Mouse (Mus musculus): ENCODE data around the gene Fhl4. TPM values are rescaled to one million over a fixed set of nuclear protein-coding genes. Genes with fewer than 3 reads are reported as not detected.

Fhl4 gene
- total RNA-seq (2023), result under 1 TPM; 0.22 to 0.37 TPM

GRCm38 (mm10) chr10:85102247-85103084 lies at the start of gene Fhl4, which contains the start of gene Tmem263:
TSS of gene Fhl4 (minus strand) at chr10:85102495.
TSS of gene Tmem263 (plus strand) at chr10:85102627.

GRCm38 (mm10) chr10:85127395-85128287 lies 25.3 kb upstream of the Fhl4 start, which contains the start of gene Mterf2:
TSS of gene Mterf2 (minus strand) at chr10:85128027.

Other genes with a start within 250 kb of the Fhl4 start
- 10 to 100 TPM; 16.8 TPM for gene Ric8b, start 184.9 kb downstream of the Fhl4 start, total RNA-seq (2023)
- gene Tmem263, start 132 bp upstream of the Fhl4 start, total RNA-seq (2023), result 1 to 10 TPM; 5.9 to 6.9 TPM
- 1 to 10 TPM in 1 of 2 experiments, under 1 TPM in 1; 0.84 to 1.8 TPM for gene Mterf2, start 25.5 kb upstream of the Fhl4 start, total RNA-seq (2023)
- 10 to 100 TPM; 18.3 to 20.8 TPM for gene Cry1, start 82.6 kb upstream of the Fhl4 start, total RNA-seq (2023)